Mouse (Mus musculus) liver, postnatal 0 days (tissue): ENCODE measurements around the gene Slc44a1. TPM values are rescaled to one million over a fixed set of nuclear protein-coding genes. Genes with fewer than 3 reads are reported as not detected.

Experiments used
- ATAC-seq: fragments of 200-750 bp; cut with Nextera tagmentation; 2 replicates; pipeline ENCODE4 v1.8.0; 2017; ENCODE audit warnings: mild to moderate bottlenecking, moderate library complexity
- DNase-seq: peaks from one replicate; pipeline ENCODE4 v3.0.0-alpha.2; 2016
- H3K27ac ChIP-seq: fragments of 300-500 bp; sonication (generic); 2 replicates; pipeline ENCODE4 v1.5.1; 2014; ENCODE audit warnings: antibody characterized with exemption, moderate library complexity, mild to moderate bottlenecking, low read depth
- H3K27me3 ChIP-seq: fragments of 300-500 bp; sonication (generic); 2 replicates; pipeline ENCODE4 v1.6.1; 2014; ENCODE audit warnings: low read length, control low read depth, mixed read lengths; ENCODE audit not compliant: insufficient read depth
- H3K36me3 ChIP-seq: fragments of 300-500 bp; sonication (generic); replicated peaks from 2 replicates; pipeline ENCODE4 v1.6.1; 2014; ENCODE audit warnings: mild to moderate bottlenecking, control low read depth, low read length, moderate library complexity, mixed read lengths; ENCODE audit not compliant: insufficient read depth
- H3K4me1 ChIP-seq: fragments of 300-500 bp; sonication (generic); 2 replicates; pipeline ENCODE4 v1.6.1; 2014; ENCODE audit warnings: antibody characterized with exemption, mild to moderate bottlenecking, control low read depth; ENCODE audit not compliant: insufficient read depth
- H3K4me2 ChIP-seq: fragments of 300-500 bp; sonication (generic); 2 replicates; pipeline ENCODE4 v1.6.1; 2014; ENCODE audit warnings: low read depth, mild to moderate bottlenecking, low read length, moderate library complexity, mixed read lengths
- H3K4me3 ChIP-seq: fragments of 300-500 bp; sonication (generic); 2 replicates; pipeline ENCODE4 v1.5.1; 2014; ENCODE audit warnings: low read depth, low read length
- H3K9ac ChIP-seq: fragments of 300-500 bp; sonication (generic); replicated peaks from 2 replicates; pipeline ENCODE4 v1.6.1; 2014; ENCODE audit warnings: mild to moderate bottlenecking, moderate library complexity
- H3K9me3 ChIP-seq: fragments of 300-500 bp; sonication (generic); 2 replicates; pipeline ENCODE4 v1.6.1; 2016; ENCODE audit warnings: mild to moderate bottlenecking, control low read depth, low read length, mixed read lengths
- CTCF ChIP-seq: sonication (generic); IDR thresholded peaks from 2 replicates; pipeline ENCODE4 v1.5.1; 2016; ENCODE audit warnings: antibody characterized with exemption, low read depth
- EP300 ChIP-seq: IDR thresholded peaks from 2 replicates; pipeline ENCODE4 v1.6.1; 2016; ENCODE audit warnings: antibody characterized with exemption, low read depth, mild to moderate bottlenecking
- WGBS: fragments of 180-500 bp; shearing (Covaris S2); extraction: QIAGEN DNeasy Blood & Tissue Kit; methylation state at CpG from one replicate; pipeline ENCODE4 v1.1.7; 2014; ENCODE audit not compliant: insufficient replicate concordance; 5-methylcytosine and 5-hydroxymethylcytosine counted together
- polyA plus RNA-seq: library from polyadenylated mRNA; unstranded; fragments of >200 nt; fragmentation: Nextera tagmentation; extraction: Ambion mirVana; gene quantifications from 2 replicates; pipeline ENCODE4 v1.2.1, GENCODE M21; 2015

Gene Slc44a1
- polyA plus RNA-seq, 1 experiment from 2014 or later, result 11.6 TPM

- WGBS, result 79% methylated on average over 4 of the region's 4 CpGs
- H3K27ac ChIP-seq, result no peak overlapping the region
- no peak overlapping the region for H3K4me2 ChIP-seq
- H3K4me3 ChIP-seq, result no peak overlapping the region
- no peaks in the 10 kb centered on the region for H3K36me3 ChIP-seq
- H3K4me1 ChIP-seq, result peaks cover 13% of the 10 kb centered on the region
- H3K27me3 ChIP-seq, result no peaks in the 10 kb centered on the region
- no peaks in the 10 kb centered on the region for H3K9me3 ChIP-seq
- no peak for ATAC-seq
- TF ChIP-seq CTCF, result no peak
- no peak for TF ChIP-seq EP300
- no peak overlapping the region for H3K9ac ChIP-seq
- no peak for DNase-seq
Measured at GRCm38 (mm10) chr4:53427120-53427519, 13.1 kb upstream of the Slc44a1 start.

GRCm38 (mm10) chr4:53430522-53430921 lies 9.7 kb upstream of the Slc44a1 start:
- Histone ChIP-seq H3K4me2 (no peak overlapping the region), H3K4me3 (no peak overlapping the region), H3K36me3 (no peaks in the 10 kb centered on the region), H3K4me1 (peaks cover 19% of the 10 kb centered on the region), H3K27me3 (no peaks in the 10 kb centered on the region), H3K9me3 (no peaks in the 10 kb centered on the region), H3K9ac (no peak overlapping the region), H3K27ac (no peak overlapping the region)
- no peak for TF ChIP-seq CTCF
- no peak for TF ChIP-seq EP300
- ATAC-seq (no peak), DNase-seq (no peak)
- 60% methylated on average over 6 of the region's 6 CpGs for WGBS

GRCm38 (mm10) chr4:53431585-53432234 lies 8.5 kb upstream of the Slc44a1 start:
- Histone ChIP-seq H3K27me3 (no peaks in the 10 kb centered on the region), H3K9me3 (no peaks in the 10 kb centered on the region), H3K9ac (no peak overlapping the region), H3K4me2 (peak overlapping the region; percentile 30; the same call in 1 of the 2 replicates), H3K36me3 (no peaks in the 10 kb centered on the region), H3K27ac (peak overlapping the region; percentile 59), H3K4me3 (no peak overlapping the region), H3K4me1 (peaks cover 19% of the 10 kb centered on the region)
- TF ChIP-seq CTCF (no peak), EP300 (peak; percentile 98)
- 57% methylated on average over 10 of the region's 10 CpGs for WGBS
- ATAC-seq (peak; percentile 98), DNase-seq (peak; percentile 77)

- ATAC-seq (no peak), DNase-seq (no peak)
- no peak overlapping the region for H3K27ac ChIP-seq
- peaks cover 24% of the 10 kb centered on the region for H3K4me1 ChIP-seq
- H3K4me3 ChIP-seq, result no peak overlapping the region
- no peak overlapping the region for H3K9ac ChIP-seq
- 69% methylated on average over 10 of the region's 10 CpGs for WGBS
- peaks cover 10% of the 10 kb centered on the region; the same call in 1 of the 2 replicates for H3K27me3 ChIP-seq
- H3K9me3 ChIP-seq, result no peaks in the 10 kb centered on the region
- no peak for TF ChIP-seq EP300
- no peak for TF ChIP-seq CTCF
- H3K4me2 ChIP-seq, result no peak overlapping the region
- H3K36me3 ChIP-seq, result no peaks in the 10 kb centered on the region
Measured at GRCm38 (mm10) chr4:53437110-53437755, 3.0 kb upstream of the Slc44a1 start.

- Histone ChIP-seq H3K4me2 (no peak overlapping the region), H3K27ac (peak overlapping the region; percentile 57), H3K27me3 (peaks cover 13% of the 10 kb centered on the region; the same call in 1 of the 2 replicates), H3K9me3 (no peaks in the 10 kb centered on the region), H3K4me1 (peaks cover 22% of the 10 kb centered on the region), H3K9ac (no peak overlapping the region), H3K36me3 (no peaks in the 10 kb centered on the region), H3K4me3 (no peak overlapping the region)
- DNase-seq (no peak), ATAC-seq (no peak)
- TF ChIP-seq CTCF (no peak), EP300 (no peak)
- 81% methylated on average over 2 of the region's 2 CpGs for WGBS
Measured at GRCm38 (mm10) chr4:53438386-53438785, 1.8 kb upstream of the Slc44a1 start.

- H3K9ac ChIP-seq, result no peak overlapping the region; the same call in 1 of the 2 replicates
- ATAC-seq (no peak), DNase-seq (no peak)
- H3K4me2 ChIP-seq, result peak overlapping the region; percentile 93
- WGBS, result 74% methylated on average over 7 of the region's 7 CpGs
- peaks cover 13% of the 10 kb centered on the region; the same call in 1 of the 2 replicates for H3K27me3 ChIP-seq
- H3K36me3 ChIP-seq, result no peaks in the 10 kb centered on the region
- H3K4me1 ChIP-seq, result peaks cover 22% of the 10 kb centered on the region
- no peaks in the 10 kb centered on the region for H3K9me3 ChIP-seq
- peak overlapping the region; percentile 86; the same call in 1 of the 2 replicates for H3K4me3 ChIP-seq
- peak; percentile 73 for TF ChIP-seq EP300
- TF ChIP-seq CTCF, result no peak
- H3K27ac ChIP-seq, result peak overlapping the region; percentile 85
Measured at GRCm38 (mm10) chr4:53438836-53439480, 1.3 kb upstream of the Slc44a1 start.
